Mouse (Mus musculus): ENCODE results near the gene A630023A22Rik. TPM values are rescaled to one million over a fixed set of nuclear protein-coding genes. Genes with fewer than 3 reads are reported as not detected.

The A630023A22Rik gene
- polyA plus RNA-seq, 1 experiment = not detected

GRCm38 (mm10) chr14:34120016-34120910 lies 17.7 kb upstream of the A630023A22Rik start:
- TF ChIP-seq POLR2A (IDR thresholded peaks at IDR 0.05; ENCODE audit: borderline replicate concordance, extremely low read depth, low read depth, low read length) (no peak), CTCF (IDR thresholded peaks at IDR 0.05; ENCODE audit: insufficient read depth, low read length) (no peak)
- Histone ChIP-seq H3K4me1 (ENCODE audit: control insufficient read depth, insufficient read depth, low read length) (no peaks in the 10 kb centered on the region), H3K4me3 (replicated peaks; ENCODE audit: extremely low read depth, low read depth, low read length) (no peak overlapping the region)
- WGBS = 67% methylated on average over 12 of the region's 12 CpGs
- DNase-seq = no peak

DNA sequence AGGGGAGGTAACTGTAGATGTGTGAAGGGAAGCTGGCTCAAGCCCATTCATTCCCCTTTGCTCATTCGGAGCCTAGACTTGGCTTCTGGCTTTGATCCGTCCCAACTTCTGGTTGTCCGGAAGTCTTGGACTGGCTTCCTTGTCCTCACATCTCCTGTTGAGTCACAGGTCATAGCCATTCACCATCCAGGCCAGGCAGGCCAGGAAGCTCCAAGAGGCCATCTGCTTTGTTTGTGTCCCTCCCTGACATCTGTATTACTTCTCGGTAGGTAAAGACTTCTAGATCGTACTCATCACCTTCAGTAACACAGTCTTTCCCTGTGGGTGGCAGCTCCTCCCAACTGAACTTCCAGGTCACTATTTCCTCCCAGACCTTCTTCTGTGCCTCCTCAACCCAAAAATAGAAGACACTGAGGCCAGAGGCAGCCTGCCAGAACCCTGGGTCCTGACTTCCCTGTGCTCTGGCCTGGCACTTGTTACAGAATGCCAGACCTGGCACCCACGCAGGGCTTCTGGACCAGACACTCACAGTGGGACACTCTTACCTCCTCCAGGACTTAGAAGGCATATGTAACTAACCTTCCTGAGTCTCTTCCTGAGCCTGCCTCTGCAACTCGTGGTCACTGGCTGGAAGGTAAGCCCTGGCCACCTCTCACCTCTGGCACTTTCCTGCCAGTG lies 16.6 kb upstream of the A630023A22Rik start:
- no peak for DNase-seq
- TF ChIP-seq POLR2A (IDR thresholded peaks at IDR 0.05; ENCODE audit: borderline replicate concordance, extremely low read depth, low read depth, low read length) = no peak
- TF ChIP-seq CTCF (IDR thresholded peaks at IDR 0.05; ENCODE audit: insufficient read depth, low read length) = no peak
- H3K4me1 ChIP-seq (ENCODE audit: control insufficient read depth, insufficient read depth, low read length) = no peaks in the 10 kb centered on the region
- 48% methylated on average over 7 of the region's 7 CpGs for WGBS
- H3K4me3 ChIP-seq (replicated peaks; ENCODE audit: extremely low read depth, low read depth, low read length) = no peak overlapping the region

GRCm38 (mm10) chr14:34114311-34114710 lies 11.8 kb upstream of the A630023A22Rik start:
- Histone ChIP-seq H3K4me3 (replicated peaks; ENCODE audit: extremely low read depth, low read depth, low read length) (no peak overlapping the region), H3K4me1 (ENCODE audit: control insufficient read depth, insufficient read depth, low read length) (no peaks in the 10 kb centered on the region)
- 85% methylated on average over 4 of the region's 4 CpGs for WGBS
- TF ChIP-seq POLR2A (IDR thresholded peaks at IDR 0.05; ENCODE audit: borderline replicate concordance, extremely low read depth, low read depth, low read length) = no peak
- no peak for TF ChIP-seq CTCF (IDR thresholded peaks at IDR 0.05; ENCODE audit: insufficient read depth, low read length)
- DNase-seq = no peak

DNA sequence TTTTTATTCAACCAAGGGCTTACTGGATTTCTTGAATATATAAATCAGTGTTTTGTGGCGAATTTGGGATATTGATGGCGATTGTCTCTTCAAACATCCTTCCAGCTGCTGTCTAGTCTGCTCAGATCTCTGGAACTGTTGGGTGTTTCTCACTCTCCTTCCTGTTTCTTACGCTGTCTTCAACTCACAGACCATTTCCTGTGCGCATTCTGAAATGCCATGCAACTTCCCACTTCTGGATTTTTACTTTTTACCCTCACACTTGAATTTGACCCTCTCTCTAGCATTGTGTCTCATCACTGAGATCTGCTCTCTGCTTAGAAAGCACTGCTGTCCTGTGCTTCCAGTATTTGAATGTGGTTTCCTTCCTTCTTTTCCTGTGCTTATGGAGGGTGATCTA lies 5.0 kb upstream of the A630023A22Rik start:
- H3K4me3 ChIP-seq (replicated peaks; ENCODE audit: extremely low read depth, low read depth, low read length) = no peak overlapping the region
- no peaks in the 10 kb centered on the region; the same call in 1 of the 2 replicates for H3K4me1 ChIP-seq (ENCODE audit: control insufficient read depth, insufficient read depth, low read length)
- DNase-seq = no peak
- TF ChIP-seq CTCF (IDR thresholded peaks at IDR 0.05; ENCODE audit: insufficient read depth, low read length) (no peak), POLR2A (IDR thresholded peaks at IDR 0.05; ENCODE audit: borderline replicate concordance, extremely low read depth, low read depth, low read length) (no peak)
- WGBS = 39% methylated on average over 4 of the region's 4 CpGs

- no peaks in the 10 kb centered on the region; the same call in 1 of the 2 replicates for H3K4me1 ChIP-seq (ENCODE audit: control insufficient read depth, insufficient read depth, low read length)
- H3K4me3 ChIP-seq (replicated peaks; ENCODE audit: extremely low read depth, low read depth, low read length) = no peak overlapping the region
- 63% methylated on average over 12 of the region's 12 CpGs for WGBS
- peak; percentile 59 for TF ChIP-seq CTCF (IDR thresholded peaks at IDR 0.05; ENCODE audit: insufficient read depth, low read length)
- TF ChIP-seq POLR2A (IDR thresholded peaks at IDR 0.05; ENCODE audit: borderline replicate concordance, extremely low read depth, low read depth, low read length) = no peak
- peak; percentile 44 for DNase-seq
Measured at GRCm38 (mm10) chr14:34106389-34107062, 4.0 kb upstream of the A630023A22Rik start.

DNA sequence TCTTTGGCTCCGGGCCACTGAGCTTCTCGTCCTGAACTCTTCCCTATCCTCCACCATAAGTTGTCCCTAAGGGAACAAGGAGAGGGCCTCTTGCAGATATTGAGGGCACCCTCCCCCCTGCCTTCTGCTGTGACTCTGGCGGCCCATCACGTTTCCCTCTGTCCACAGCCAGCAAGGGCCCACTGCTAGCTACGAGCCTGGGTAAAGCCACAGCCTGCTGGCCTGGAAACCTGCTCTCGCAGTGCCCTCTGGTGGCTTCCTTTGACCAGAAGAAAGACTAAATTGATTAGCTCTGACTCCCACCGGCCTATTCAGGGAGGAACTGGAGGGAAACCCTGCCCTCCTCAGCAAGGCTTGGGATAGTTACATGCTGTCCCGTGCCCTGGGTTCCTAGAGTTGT lies 2.3 kb upstream of the A630023A22Rik start:
- peak; percentile 68 for DNase-seq
- Histone ChIP-seq H3K4me1 (ENCODE audit: control insufficient read depth, insufficient read depth, low read length) (no peaks in the 10 kb centered on the region; the same call in 1 of the 2 replicates), H3K4me3 (replicated peaks; ENCODE audit: extremely low read depth, low read depth, low read length) (no peak overlapping the region)
- no peak for TF ChIP-seq POLR2A (IDR thresholded peaks at IDR 0.05; ENCODE audit: borderline replicate concordance, extremely low read depth, low read depth, low read length)
- TF ChIP-seq CTCF (IDR thresholded peaks at IDR 0.05; ENCODE audit: insufficient read depth, low read length) = peak; percentile 69
- WGBS = 19% methylated on average over 8 of the region's 8 CpGs

DNA sequence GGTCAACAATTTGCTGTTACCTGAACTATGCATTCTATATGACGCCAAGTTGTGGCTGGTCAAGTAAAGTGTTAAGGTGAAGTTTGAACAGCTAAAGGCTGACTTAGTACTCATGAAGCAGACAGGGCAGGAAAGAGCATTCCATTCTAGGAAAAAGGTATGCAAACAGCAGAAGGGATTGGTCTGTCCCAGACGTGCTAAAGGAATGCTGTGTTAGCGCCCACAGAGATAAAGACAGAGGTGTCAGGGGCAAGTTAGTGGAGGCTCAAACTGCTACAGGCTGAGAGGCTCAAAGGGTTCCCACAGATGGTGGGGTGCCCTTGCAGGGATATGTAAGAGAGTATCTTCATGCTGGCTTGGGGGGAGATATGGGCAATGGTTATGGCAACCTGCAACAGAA lies 1.3 kb upstream of the A630023A22Rik start:
- WGBS = 66% methylated on average over 3 of the region's 3 CpGs
- TF ChIP-seq POLR2A (IDR thresholded peaks at IDR 0.05; ENCODE audit: borderline replicate concordance, extremely low read depth, low read depth, low read length) (no peak), CTCF (IDR thresholded peaks at IDR 0.05; ENCODE audit: insufficient read depth, low read length) (no peak)
- no peak for DNase-seq
- H3K4me1 ChIP-seq (ENCODE audit: control insufficient read depth, insufficient read depth, low read length) = no peaks in the 10 kb centered on the region; the same call in 1 of the 2 replicates
- no peak overlapping the region for H3K4me3 ChIP-seq (replicated peaks; ENCODE audit: extremely low read depth, low read depth, low read length)

DNA sequence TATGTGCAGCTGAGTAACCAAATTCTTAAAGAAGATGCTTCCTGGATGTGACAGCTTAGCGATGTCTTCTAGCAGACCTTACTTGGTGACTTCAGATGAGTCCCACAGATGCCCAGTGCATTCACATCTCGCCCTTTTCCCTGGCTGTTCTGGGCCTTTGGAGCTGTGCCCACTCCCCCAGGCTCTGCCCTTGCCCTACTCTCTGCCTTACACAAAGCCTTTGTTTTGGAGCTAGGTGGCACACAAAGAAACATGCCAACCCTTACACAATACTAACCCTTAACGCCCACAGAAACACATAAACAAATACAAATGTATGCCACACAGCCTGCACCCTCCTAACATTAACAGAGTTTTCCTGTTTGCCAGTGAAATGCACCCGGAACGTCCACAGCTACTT lies 6.4 kb downstream of the A630023A22Rik start:
- Histone ChIP-seq H3K4me1 (ENCODE audit: control insufficient read depth, insufficient read depth, low read length) (no peaks in the 10 kb centered on the region), H3K4me3 (replicated peaks; ENCODE audit: extremely low read depth, low read depth, low read length) (no peak overlapping the region)
- 46% methylated on average over 5 of the region's 5 CpGs for WGBS
- TF ChIP-seq POLR2A (IDR thresholded peaks at IDR 0.05; ENCODE audit: borderline replicate concordance, extremely low read depth, low read depth, low read length) = no peak
- no peak for TF ChIP-seq CTCF (IDR thresholded peaks at IDR 0.05; ENCODE audit: insufficient read depth, low read length)
- DNase-seq = no peak

DNA sequence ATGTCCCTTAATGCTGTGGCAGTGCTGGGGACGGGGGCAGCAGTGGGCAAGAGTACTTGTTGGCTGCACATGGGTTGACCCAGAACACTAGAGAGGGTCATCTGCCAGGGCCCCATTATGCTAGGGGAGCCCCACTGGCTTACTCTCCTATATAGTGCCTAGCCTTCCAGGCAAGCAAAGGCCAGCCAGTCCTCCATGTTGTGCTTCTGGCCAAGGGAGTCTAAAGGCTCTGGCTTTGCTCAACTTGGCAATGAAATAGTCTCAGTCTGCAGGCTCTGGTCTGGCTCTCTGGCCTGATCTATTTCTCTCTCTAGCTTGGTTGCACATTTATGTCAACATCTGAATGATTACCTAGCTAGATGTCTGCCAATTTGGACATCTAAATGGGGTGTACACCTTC lies 9.7 kb downstream of the A630023A22Rik start:
- WGBS = 84% methylated on average over 1 of the region's 1 CpGs
- Histone ChIP-seq H3K4me1 (ENCODE audit: control insufficient read depth, insufficient read depth, low read length) (no peaks in the 10 kb centered on the region), H3K4me3 (replicated peaks; ENCODE audit: extremely low read depth, low read depth, low read length) (no peak overlapping the region)
- no peak for DNase-seq
- no peak for TF ChIP-seq POLR2A (IDR thresholded peaks at IDR 0.05; ENCODE audit: borderline replicate concordance, extremely low read depth, low read depth, low read length)
- TF ChIP-seq CTCF (IDR thresholded peaks at IDR 0.05; ENCODE audit: insufficient read depth, low read length) = no peak
